Mouse (Mus musculus) heart, embryonic 16.5 days (tissue): ENCODE data around the gene Slc26a10. TPM values are rescaled to one million over a fixed set of nuclear protein-coding genes. Genes with fewer than 3 reads are reported as not detected.

ENCODE experiments used
- ATAC-seq: fragments of 200-750 bp; cut with Nextera tagmentation; replicated peaks from 2 replicates; pipeline ENCODE4 v1.8.0; 2017; ENCODE audit warnings: moderate number of reproducible peaks; ENCODE audit not compliant: insufficient read depth, low FRiP score; ENCODE audit errors: extremely low read depth
- H3K27ac ChIP-seq: fragments of 300-500 bp; sonication (generic); 2 replicates; pipeline ENCODE4 v1.5.1; 2014; ENCODE audit warnings: mild to moderate bottlenecking, low read length, control low read depth, moderate library complexity
- H3K27me3 ChIP-seq: fragments of 300-500 bp; sonication (generic); 2 replicates; pipeline ENCODE4 v1.6.1; 2014; ENCODE audit warnings: low read length, mixed read lengths; ENCODE audit not compliant: control insufficient read depth, insufficient read depth
- H3K36me3 ChIP-seq: fragments of 300-500 bp; sonication (generic); 2 replicates; pipeline ENCODE4 v1.6.1; 2014; ENCODE audit not compliant: control insufficient read depth, insufficient read depth
- H3K4me1 ChIP-seq: fragments of 300-500 bp; sonication (generic); 2 replicates; pipeline ENCODE4 v1.6.1; 2014; ENCODE audit warnings: low read length, mixed read lengths; ENCODE audit not compliant: control insufficient read depth, insufficient read depth
- H3K4me2 ChIP-seq: fragments of 300-500 bp; sonication (generic); 2 replicates; pipeline ENCODE4 v1.6.1; 2014; ENCODE audit warnings: low read depth, mild to moderate bottlenecking, control low read depth, low read length
- H3K4me3 ChIP-seq: fragments of 300-500 bp; sonication (generic); 2 replicates; pipeline ENCODE4 v1.5.1; 2014; ENCODE audit warnings: mild to moderate bottlenecking, control low read depth, low read length
- H3K9ac ChIP-seq: fragments of 300-500 bp; sonication (generic); 2 replicates; pipeline ENCODE4 v1.6.1; 2014; ENCODE audit warnings: low read length, control low read depth
- H3K9me3 ChIP-seq: fragments of 300-500 bp; sonication (generic); replicated peaks from 2 replicates; pipeline ENCODE4 v1.6.1; 2016; ENCODE audit warnings: low read length; ENCODE audit not compliant: control insufficient read depth
- WGBS: fragments of 180-500 bp; shearing (Covaris S2); extraction: QIAGEN DNeasy Blood & Tissue Kit; methylation state at CpG from one replicate; pipeline ENCODE4 v1.1.7; 2014; 5-methylcytosine and 5-hydroxymethylcytosine counted together
- polyA plus RNA-seq: library from polyadenylated mRNA; unstranded; fragments of >200 nt; fragmentation: Nextera tagmentation; extraction: Ambion mirVana; gene quantifications from 2 replicates; pipeline ENCODE4 v1.2.1, GENCODE M21; 2015

The Slc26a10 gene
- polyA plus RNA-seq, 1 experiment from 2014 or later = 16.2 TPM

GRCm38 (mm10) chr10:127188465-127189115, 8.1 kb upstream of the Slc26a10 start:
- H3K4me2 ChIP-seq = peak overlapping the region; percentile 93
- H3K27me3 ChIP-seq = peaks cover 19% of the 10 kb centered on the region
- H3K27ac ChIP-seq = peak overlapping the region; percentile 74
- ATAC-seq = peak; percentile 73
- H3K4me1 ChIP-seq = peaks cover 11% of the 10 kb centered on the region
- no peaks in the 10 kb centered on the region; the same call in none of the 2 replicates for H3K36me3 ChIP-seq
- under 1% methylated on average over 41 of the region's 46 CpGs for WGBS
- peak overlapping the region; percentile 67 for H3K4me3 ChIP-seq
- peak overlapping the region; percentile 72 for H3K9ac ChIP-seq
- H3K9me3 ChIP-seq = no peaks in the 10 kb centered on the region

GRCm38 (mm10) chr10:127188079-127188453, 7.6 kb upstream of the Slc26a10 start:
- Histone ChIP-seq H3K27me3 (peaks cover 24% of the 10 kb centered on the region), H3K4me2 (peak overlapping the region; percentile 93), H3K36me3 (no peaks in the 10 kb centered on the region; the same call in 1 of the 2 replicates), H3K9me3 (no peaks in the 10 kb centered on the region), H3K27ac (no peak overlapping the region), H3K4me1 (peaks cover 11% of the 10 kb centered on the region), H3K9ac (peak overlapping the region; percentile 72), H3K4me3 (peak overlapping the region; percentile 67)
- no peak for ATAC-seq
- WGBS = 2% methylated on average over 12 of the region's 21 CpGs

- Histone ChIP-seq H3K9me3 (no peaks in the 10 kb centered on the region), H3K27ac (no peak overlapping the region), H3K27me3 (peaks cover 26% of the 10 kb centered on the region), H3K4me3 (peak overlapping the region; percentile 67), H3K4me1 (peaks cover 11% of the 10 kb centered on the region), H3K4me2 (peak overlapping the region; percentile 93), H3K36me3 (no peaks in the 10 kb centered on the region; the same call in 1 of the 2 replicates), H3K9ac (no peak overlapping the region)
- no peak for ATAC-seq
- 50% methylated on average over 10 of the region's 10 CpGs for WGBS
These were observed 7.1 kb upstream of the Slc26a10 start for GRCm38 (mm10) chr10:127187371-127188078.

- peaks cover 33% of the 10 kb centered on the region for H3K27me3 ChIP-seq
- no peaks in the 10 kb centered on the region for H3K36me3 ChIP-seq
- H3K9me3 ChIP-seq = no peaks in the 10 kb centered on the region
- H3K4me1 ChIP-seq = peaks cover 11% of the 10 kb centered on the region
- no peak for ATAC-seq
- WGBS = 79% methylated on average over 1 of the region's 1 CpGs
- no peak overlapping the region for H3K4me2 ChIP-seq
- no peak overlapping the region for H3K27ac ChIP-seq
- no peak overlapping the region for H3K4me3 ChIP-seq
- no peak overlapping the region for H3K9ac ChIP-seq
These were observed 6.0 kb upstream of the Slc26a10 start for GRCm38 (mm10) chr10:127186451-127186850.

GRCm38 (mm10) chr10:127185506-127185905, 5.1 kb upstream of the Slc26a10 start:
- Histone ChIP-seq H3K4me2 (no peak overlapping the region), H3K27me3 (peaks cover 40% of the 10 kb centered on the region), H3K9me3 (no peaks in the 10 kb centered on the region), H3K27ac (no peak overlapping the region), H3K4me3 (no peak overlapping the region), H3K9ac (no peak overlapping the region), H3K36me3 (no peaks in the 10 kb centered on the region), H3K4me1 (peaks cover 12% of the 10 kb centered on the region)
- ATAC-seq = no peak
- WGBS = 80% methylated on average over 15 of the region's 15 CpGs

- WGBS = 63% methylated on average over 9 of the region's 9 CpGs
- no peaks in the 10 kb centered on the region for H3K36me3 ChIP-seq
- H3K27me3 ChIP-seq = peaks cover 44% of the 10 kb centered on the region
- no peak overlapping the region for H3K27ac ChIP-seq
- H3K9ac ChIP-seq = no peak overlapping the region
- ATAC-seq = no peak
- H3K4me3 ChIP-seq = no peak overlapping the region
- H3K4me2 ChIP-seq = no peak overlapping the region
- no peaks in the 10 kb centered on the region for H3K9me3 ChIP-seq
- H3K4me1 ChIP-seq = peaks cover 16% of the 10 kb centered on the region
These were observed 4.7 kb upstream of the Slc26a10 start for GRCm38 (mm10) chr10:127185101-127185500.

- no peak overlapping the region for H3K27ac ChIP-seq
- no peaks in the 10 kb centered on the region for H3K9me3 ChIP-seq
- H3K27me3 ChIP-seq = peaks cover 57% of the 10 kb centered on the region
- peaks cover 13% of the 10 kb centered on the region for H3K4me1 ChIP-seq
- peak overlapping the region; percentile 24 for H3K4me3 ChIP-seq
- no peak overlapping the region for H3K9ac ChIP-seq
- no peak for ATAC-seq
- H3K4me2 ChIP-seq = peak overlapping the region; percentile 17
- 20% methylated on average over 20 of the region's 20 CpGs for WGBS
- H3K36me3 ChIP-seq = no peaks in the 10 kb centered on the region
These were observed 3.3 kb upstream of the Slc26a10 start for GRCm38 (mm10) chr10:127183759-127184158.

- H3K9me3 ChIP-seq = no peaks in the 10 kb centered on the region
- peak overlapping the region; percentile 7; the same call in 1 of the 2 replicates for H3K4me3 ChIP-seq
- peaks cover 67% of the 10 kb centered on the region for H3K27me3 ChIP-seq
- 81% methylated on average over 4 of the region's 4 CpGs for WGBS
- no peak overlapping the region for H3K27ac ChIP-seq
- H3K36me3 ChIP-seq = no peaks in the 10 kb centered on the region
- no peak overlapping the region for H3K9ac ChIP-seq
- no peak for ATAC-seq
- peak overlapping the region; percentile 17 for H3K4me2 ChIP-seq
- H3K4me1 ChIP-seq = peaks cover 19% of the 10 kb centered on the region
These were observed 2.2 kb upstream of the Slc26a10 start for GRCm38 (mm10) chr10:127182624-127183023.

- ATAC-seq = no peak
- no peak overlapping the region for H3K9ac ChIP-seq
- H3K4me2 ChIP-seq = peak overlapping the region; percentile 17; the same call in 1 of the 2 replicates
These were observed 1.1 kb upstream of the Slc26a10 start for GRCm38 (mm10) chr10:127181566-127181965.

More at GRCm38 (mm10) chr10:127181566-127181965, 1.1 kb upstream of the Slc26a10 start:
- Histone ChIP-seq H3K36me3 (no peaks in the 10 kb centered on the region), H3K9me3 (no peaks in the 10 kb centered on the region), H3K27me3 (peaks cover 71% of the 10 kb centered on the region), H3K4me3 (peak overlapping the region; percentile 27), H3K4me1 (peaks cover 19% of the 10 kb centered on the region), H3K27ac (no peak overlapping the region)
- 60% methylated on average over 6 of the region's 6 CpGs for WGBS
